Mouse (Mus musculus) kidney, embryonic 14.5 days (tissue): ENCODE data around the gene Cdc42bpg. TPM values are rescaled to one million over a fixed set of nuclear protein-coding genes. Genes with fewer than 3 reads are reported as not detected.

Experiments
- ATAC-seq: fragments of 200-750 bp; cut with Nextera tagmentation; 2 replicates; pipeline ENCODE4 v1.8.0; 2017; ENCODE audit warnings: moderate number of reproducible peaks, mild to moderate bottlenecking, moderate TSS enrichment, moderate library complexity; ENCODE audit not compliant: low FRiP score, low TSS enrichment
- H3K27ac ChIP-seq: fragments of 300-500 bp; sonication (generic); 2 replicates; pipeline ENCODE4 v1.5.1; 2014; ENCODE audit warnings: low read depth, mild to moderate bottlenecking, low read length, moderate library complexity, mixed read lengths
- H3K27me3 ChIP-seq: fragments of 300-500 bp; sonication (generic); 2 replicates; pipeline ENCODE4 v1.6.1; 2014; ENCODE audit warnings: mild to moderate bottlenecking, low read length; ENCODE audit not compliant: control insufficient read depth, insufficient read depth
- H3K36me3 ChIP-seq: fragments of 300-500 bp; sonication (generic); 2 replicates; pipeline ENCODE4 v1.6.1; 2014; ENCODE audit warnings: low read length, mixed read lengths; ENCODE audit not compliant: control insufficient read depth, insufficient read depth
- H3K4me1 ChIP-seq: fragments of 300-500 bp; sonication (generic); 2 replicates; pipeline ENCODE4 v1.6.1; 2014; ENCODE audit warnings: low read length, mixed read lengths; ENCODE audit not compliant: control insufficient read depth, insufficient read depth
- H3K4me2 ChIP-seq: fragments of 300-500 bp; sonication (generic); replicated peaks from 2 replicates; pipeline ENCODE4 v1.6.1; 2014; ENCODE audit warnings: low read depth, mild to moderate bottlenecking, low read length
- H3K4me3 ChIP-seq: fragments of 300-500 bp; sonication (generic); 2 replicates; pipeline ENCODE4 v1.5.1; 2014; ENCODE audit warnings: mild to moderate bottlenecking, low read length
- H3K9ac ChIP-seq: fragments of 300-500 bp; sonication (generic); 2 replicates; pipeline ENCODE4 v1.6.1; 2014; ENCODE audit warnings: low read depth, mild to moderate bottlenecking, low read length, moderate library complexity
- H3K9me3 ChIP-seq: fragments of 300-500 bp; sonication (generic); 2 replicates; pipeline ENCODE4 v1.6.1; 2016; ENCODE audit warnings: low read length; ENCODE audit not compliant: control insufficient read depth
- WGBS: fragments of 180-500 bp; shearing (Covaris S2); extraction: QIAGEN DNeasy Blood & Tissue Kit; methylation state at CpG from one replicate; pipeline ENCODE4 v1.1.7; 2014; 5-methylcytosine and 5-hydroxymethylcytosine counted together
- polyA plus RNA-seq: library from polyadenylated mRNA; unstranded; fragments of >200 nt; fragmentation: Nextera tagmentation; extraction: Ambion mirVana; gene quantifications from 2 replicates; pipeline ENCODE4 v1.2.1, GENCODE M21; 2014

Gene Cdc42bpg
- polyA plus RNA-seq, 1 experiment from 2014 or later, result 0.89 TPM

GRCm38 (mm10) chr19:6346023-6346422 is 39.8 kb downstream of the Cdc42bpg start:
- Histone ChIP-seq H3K4me1 (peaks cover 8% of the 10 kb centered on the region; the same call in 1 of the 2 replicates), H3K27ac (no peak overlapping the region), H3K9ac (no peak overlapping the region), H3K9me3 (no peaks in the 10 kb centered on the region), H3K4me3 (no peak overlapping the region), H3K36me3 (peaks cover 28% of the 10 kb centered on the region), H3K4me2 (no peak overlapping the region), H3K27me3 (no peaks in the 10 kb centered on the region)
- ATAC-seq, result no peak
- 89% methylated on average over 4 of the region's 5 CpGs for WGBS

- Histone ChIP-seq H3K9me3 (no peaks in the 10 kb centered on the region), H3K9ac (no peak overlapping the region), H3K4me1 (peaks cover 8% of the 10 kb centered on the region; the same call in 1 of the 2 replicates), H3K27me3 (no peaks in the 10 kb centered on the region), H3K36me3 (peaks cover 28% of the 10 kb centered on the region), H3K27ac (no peak overlapping the region), H3K4me3 (no peak overlapping the region), H3K4me2 (no peak overlapping the region)
- ATAC-seq, result no peak
- 89% methylated on average over 10 of the region's 10 CpGs for WGBS
Measured at GRCm38 (mm10) chr19:6346661-6347060, 40.4 kb downstream of the Cdc42bpg start.

- H3K9ac ChIP-seq, result no peak overlapping the region
- H3K36me3 ChIP-seq, result peaks cover 28% of the 10 kb centered on the region
- H3K4me3 ChIP-seq, result no peak overlapping the region
- no peak for ATAC-seq
- no peaks in the 10 kb centered on the region for H3K9me3 ChIP-seq
- no peak overlapping the region for H3K27ac ChIP-seq
- H3K27me3 ChIP-seq, result no peaks in the 10 kb centered on the region
- peaks cover 8% of the 10 kb centered on the region; the same call in 1 of the 2 replicates for H3K4me1 ChIP-seq
- WGBS, result 94% methylated on average over 4 of the region's 4 CpGs
- no peak overlapping the region for H3K4me2 ChIP-seq
Measured at GRCm38 (mm10) chr19:6347615-6348014, 41.4 kb downstream of the Cdc42bpg start.

- no peaks in the 10 kb centered on the region for H3K9me3 ChIP-seq
- no peak for ATAC-seq
- peak overlapping the region; percentile 25 for H3K27ac ChIP-seq
- H3K4me1 ChIP-seq, result peaks cover 8% of the 10 kb centered on the region; the same call in 1 of the 2 replicates
- no peaks in the 10 kb centered on the region for H3K27me3 ChIP-seq
- H3K4me2 ChIP-seq, result no peak overlapping the region
- no peak overlapping the region for H3K9ac ChIP-seq
- H3K36me3 ChIP-seq, result peaks cover 28% of the 10 kb centered on the region
- no peak overlapping the region for H3K4me3 ChIP-seq
- WGBS, result 52% methylated on average over 9 of the region's 9 CpGs
Measured at GRCm38 (mm10) chr19:6348717-6349116, 42.5 kb downstream of the Cdc42bpg start.

GRCm38 (mm10) chr19:6349215-6349983 is 43.1 kb downstream of the Cdc42bpg start:
- Histone ChIP-seq H3K9me3 (no peaks in the 10 kb centered on the region), H3K4me2 (no peak overlapping the region), H3K27ac (peak overlapping the region; percentile 25; the same call in 1 of the 2 replicates), H3K27me3 (no peaks in the 10 kb centered on the region), H3K9ac (no peak overlapping the region), H3K4me3 (no peak overlapping the region), H3K36me3 (peaks cover 29% of the 10 kb centered on the region), H3K4me1 (peaks cover 8% of the 10 kb centered on the region; the same call in 1 of the 2 replicates)
- 15% methylated on average over 14 of the region's 14 CpGs for WGBS
- peak; percentile 38; the same call in 1 of the 2 replicates for ATAC-seq

GRCm38 (mm10) chr19:6351431-6352106 is 45.3 kb downstream of the Cdc42bpg start:
- Histone ChIP-seq H3K4me2 (no peak overlapping the region), H3K27me3 (no peaks in the 10 kb centered on the region)
- WGBS, result 75% methylated on average over 14 of the region's 14 CpGs

GRCm38 (mm10) chr19:6352107-6352505 is 45.9 kb downstream of the Cdc42bpg start:
- Histone ChIP-seq H3K27me3 (no peaks in the 10 kb centered on the region), H3K9me3 (no peaks in the 10 kb centered on the region), H3K27ac (no peak overlapping the region), H3K4me1 (peaks cover 8% of the 10 kb centered on the region; the same call in 1 of the 2 replicates), H3K4me3 (no peak overlapping the region), H3K9ac (no peak overlapping the region), H3K4me2 (no peak overlapping the region), H3K36me3 (peaks cover 7% of the 10 kb centered on the region; the same call in 1 of the 2 replicates)
- ATAC-seq, result no peak
- 94% methylated on average over 2 of the region's 2 CpGs for WGBS

More at GRCm38 (mm10) chr19:6351431-6352106, 45.3 kb downstream of the Cdc42bpg start:
- no peak for ATAC-seq
- Histone ChIP-seq H3K9ac (no peak overlapping the region), H3K9me3 (no peaks in the 10 kb centered on the region), H3K4me3 (no peak overlapping the region), H3K4me1 (peaks cover 8% of the 10 kb centered on the region; the same call in 1 of the 2 replicates), H3K36me3 (peaks cover 9% of the 10 kb centered on the region), H3K27ac (no peak overlapping the region)

- H3K9me3 ChIP-seq, result no peaks in the 10 kb centered on the region
- H3K36me3 ChIP-seq, result peaks cover 7% of the 10 kb centered on the region; the same call in 1 of the 2 replicates
- H3K4me1 ChIP-seq, result peaks cover 7% of the 10 kb centered on the region; the same call in 1 of the 2 replicates
- no peak overlapping the region for H3K27ac ChIP-seq
- no peak overlapping the region for H3K4me3 ChIP-seq
- ATAC-seq, result no peak
- no peaks in the 10 kb centered on the region for H3K27me3 ChIP-seq
- H3K9ac ChIP-seq, result no peak overlapping the region
- WGBS, result 78% methylated on average over 7 of the region's 7 CpGs
- no peak overlapping the region for H3K4me2 ChIP-seq
Measured at GRCm38 (mm10) chr19:6354030-6354429, 47.8 kb downstream of the Cdc42bpg start.

GRCm38 (mm10) chr19:6361291-6361690 is 55.0 kb downstream of the Cdc42bpg start:
- Histone ChIP-seq H3K27ac (no peak overlapping the region), H3K4me1 (peaks cover 11% of the 10 kb centered on the region; the same call in 1 of the 2 replicates), H3K9ac (no peak overlapping the region), H3K9me3 (no peaks in the 10 kb centered on the region), H3K27me3 (no peaks in the 10 kb centered on the region), H3K4me3 (no peak overlapping the region), H3K36me3 (peaks cover 14% of the 10 kb centered on the region), H3K4me2 (no peak overlapping the region)
- ATAC-seq, result no peak
- 92% methylated on average over 3 of the region's 3 CpGs for WGBS
